Comparison of ENCODE assay signal across 12 mouse cellular contexts in genomic region chr7:28203207-28204108, GRCm38 (mm10). TPM values are rescaled to one million over a fixed set of nuclear protein-coding genes. Genes with fewer than 3 reads are reported as not detected.
DNase-seq lines count a peak whose midpoint lies in the region; TF ChIP-seq lines count a peak whose summit lies in the region.
"Had no signal": no experiment of that assay in that cellular context is flagged by ENCODE, and none has a peak within 500 bp of the region (broad histone marks: within the 10 kb centered on the region; RNA-seq: fewer than 3 reads in every experiment).

No protein-coding gene starts in this region.

- DNase-seq in MEL (ENCODE audit: low read depth, low spot score), result no peak
- peak; percentile 74 for DNase-seq in gastrocnemius, postnatal 10 days
- peak; percentile 78 to 89 for DNase-seq in kidney, postnatal 25 days
- DNase-seq in urinary bladder, postnatal 25 days (ENCODE audit: low spot score), result no peak
- no peak for DNase-seq in urinary bladder, adult 18-20 months (ENCODE audit: low spot score in 2 of 2)
- no peak for DNase-seq in cerebellum, postnatal 10 days
- DNase-seq in ovary, postnatal 10 days (ENCODE audit: low spot score), result no peak
- DNase-seq: heart, adult 18-20 months had no signal

- no peak overlapping the region for H3K9ac ChIP-seq in MEL (ENCODE audit: control insufficient read depth, low read depth, low read length, poor library complexity, severe bottlenecking)
- H3K9ac ChIP-seq: embryonic facial prominence, embryonic 12.5 days; limb, embryonic 12.5 days; midbrain, embryonic 12.5 days had no signal

- H3K79me2 ChIP-seq in C2C12 (ENCODE audit: control insufficient read depth, insufficient read depth), result no peaks in the 10 kb centered on the region
- H3K79me2 ChIP-seq in MEL (ENCODE audit: control insufficient read depth, insufficient read depth, low read length, poor library complexity), result no peaks in the 10 kb centered on the region

- TF ChIP-seq EP300 in MEL (IDR thresholded peaks at IDR 0.05; ENCODE audit: low read depth in 1 of 2, low read length in 2 of 2), result no peak

- TF ChIP-seq RAD21 in MEL (IDR thresholded peaks at IDR 0.05; ENCODE audit: low read depth, low read length), result no peak; the same call in none of the 2 replicates

- no peaks in the 10 kb centered on the region for H3K36me3 ChIP-seq in C2C12 (ENCODE audit: control insufficient read depth, insufficient read depth)
- H3K36me3 ChIP-seq in MEL (ENCODE audit: control insufficient read depth in 1 of 2, insufficient read depth in 2 of 2, low read length in 2 of 2), result no peaks in the 10 kb centered on the region; a peak in 1 of 4 replicates

- H3K27me3 ChIP-seq in C2C12 (ENCODE audit: control insufficient read depth, insufficient read depth, insufficient read length) (no peaks in the 10 kb centered on the region), MEL (ENCODE audit: control insufficient read depth in 1 of 2, insufficient read depth in 2 of 2, low read length in 2 of 2) (no peaks in the 10 kb centered on the region)
- H3K27me3 ChIP-seq: embryonic facial prominence, embryonic 12.5 days; limb, embryonic 12.5 days; midbrain, embryonic 12.5 days had no signal

- no peak overlapping the region for H3K27ac ChIP-seq in MEL (ENCODE audit: control insufficient read depth, low read depth, low read length)
- H3K27ac ChIP-seq: embryonic facial prominence, embryonic 12.5 days; limb, embryonic 12.5 days; midbrain, embryonic 12.5 days had no signal

- H3ac ChIP-seq in C2C12 (ENCODE audit: control insufficient read depth, insufficient read length, low read depth), result no peak overlapping the region

- no peaks in the 10 kb centered on the region for H3K79me3 ChIP-seq in C2C12 (ENCODE audit: low read depth)

- H3K4me3 ChIP-seq in C2C12 (ENCODE audit: insufficient read depth, poor library complexity, severe bottlenecking) (no peak overlapping the region), MEL (ENCODE audit: control insufficient read depth in 1 of 2, insufficient read depth in 1 of 2, low read depth in 2 of 2, low read length in 2 of 2) (no peak overlapping the region)
- H3K4me3 ChIP-seq: embryonic facial prominence, embryonic 12.5 days; limb, embryonic 12.5 days; midbrain, embryonic 12.5 days had no signal

- no peak for TF ChIP-seq POLR2A in MEL (IDR thresholded peaks at IDR 0.05; ENCODE audit: control insufficient read depth in 1 of 2, insufficient read depth in 1 of 2, low read depth in 1 of 2, low read length in 2 of 2, poor library complexity in 1 of 2)

- no peaks in the 10 kb centered on the region for H3K9me3 ChIP-seq in MEL (replicated peaks; ENCODE audit: insufficient read depth, low read length)
- H3K9me3 ChIP-seq: embryonic facial prominence, embryonic 12.5 days; limb, embryonic 12.5 days; midbrain, embryonic 12.5 days had no signal

- TF ChIP-seq CTCF in C2C12 (IDR thresholded peaks at IDR 0.05; ENCODE audit: control insufficient read depth, insufficient read depth, insufficient read length) (no peak), MEL (IDR thresholded peaks at IDR 0.05 in 2 of 3, conservative IDR thresholded peaks at IDR 0.05 in 1 of 3; ENCODE audit: control insufficient read depth in 1 of 3, insufficient read depth in 1 of 3, low read depth in 2 of 3, low read length in 3 of 3, poor library complexity in 1 of 3, severe bottlenecking in 1 of 3) (peak in 2 of 3 experiments; percentile 21 to 26; a peak in 3 of 6 replicates)

- no peaks in the 10 kb centered on the region for H3K4me1 ChIP-seq in MEL (ENCODE audit: control insufficient read depth in 1 of 2, insufficient read depth in 2 of 2, low read length in 2 of 2)
- H3K4me1 ChIP-seq: embryonic facial prominence, embryonic 12.5 days; limb, embryonic 12.5 days; midbrain, embryonic 12.5 days had no signal

TF ChIP-seq in C2C12, 6 proteins besides CTCF, POLR2A, EP300 and RAD21:
- TF ChIP-seq MYOD1 (IDR thresholded peaks at IDR 0.05; ENCODE audit: control insufficient read depth, insufficient read length, low read depth), result peak; percentile 29
- no peak for TF ChIP-seq MYOG (IDR thresholded peaks at IDR 0.05; ENCODE audit: control insufficient read depth, extremely low read depth, insufficient read length)

TF ChIP-seq in MEL, 35 proteins besides CTCF, POLR2A, EP300 and RAD21:
- TF ChIP-seq SMC3 (IDR thresholded peaks at IDR 0.05; ENCODE audit: low read depth, low read length) (peak; percentile 10; the same call in 1 of the 2 replicates), GATA1 (IDR thresholded peaks at IDR 0.05; ENCODE audit: low read depth, low read length) (no peak), SIN3A (IDR thresholded peaks at IDR 0.05; ENCODE audit: low read length) (no peak), USF1 (IDR thresholded peaks at IDR 0.05; ENCODE audit: low read depth, low read length) (0 out of 2 replicates have a peak, but pooled peaks have one; percentile 18), BHLHE40 (IDR thresholded peaks at IDR 0.05; ENCODE audit: borderline replicate concordance, low read depth, low read length) (no peak), TAL1 (IDR thresholded peaks at IDR 0.05; ENCODE audit: low read length) (no peak)
TF ChIP-seq in MEL: peak in this region for 2.

RNA-seq across cellular contexts. Expression of gene Dyrk1b, which starts 24.2 kb away (rescaled TPM):
- polyA plus RNA-seq in C2C12 (2012; fragmentation: generic; extraction: Trizol) (5.3 TPM), MEL (2012; ENCODE audit: insufficient read depth in 1 of 2, insufficient read length in 2 of 2, low read depth in 1 of 2, low replicate concordance in 2 of 2, missing spikeins in 1 of 2) (under 1 TPM in 1 of 2 experiments, not detected in 1; 0.89 TPM)
- 0.69 and 0.85 TPM in 2 replicates for total RNA-seq in MEL (2012; rRNA removed)
- total RNA-seq in gastrocnemius, postnatal 10 days (2021), result 100 to 1,000 TPM; 151 to 161 TPM

RNA-seq across cellular contexts. Expression of gene Fbl, which starts 33.9 kb away (rescaled TPM):
- polyA plus RNA-seq in C2C12 (2012; fragmentation: generic; extraction: Trizol) (410 TPM), MEL (2012; ENCODE audit: insufficient read depth in 1 of 2, insufficient read length in 2 of 2, low read depth in 1 of 2, low replicate concordance in 2 of 2, missing spikeins in 1 of 2) (100 to 1,000 TPM in 1 of 2 experiments, not detected in 1; 819 TPM)
- total RNA-seq in MEL (2012; rRNA removed), result 262 and 268 TPM in 2 replicates
- total RNA-seq in gastrocnemius, postnatal 10 days (2021), result 10 to 100 TPM; 44.0 to 49.0 TPM

Comparison
In these comparisons a context has a peak if more than half of its experiments do, and no peak if none do; other contexts are left out.
1. DNase-seq: peak in gastrocnemius, postnatal 10 days (single experiment) and kidney, postnatal 25 days (2 of 2); none in MEL (single experiment), urinary bladder, postnatal 25 days (single experiment), urinary bladder, adult 18-20 months (0 of 2), cerebellum, postnatal 10 days (0 of 2) and ovary, postnatal 10 days (single experiment).
2. RNA of gene Dyrk1b, which starts 24.2 kb away (total RNA-seq): 151 to 161 TPM in gastrocnemius, postnatal 10 days; 0.69 to 0.85 TPM in MEL; every median in the first group is over 10 times any median in the second.